Mouse (Mus musculus) lung, postnatal 0 days (tissue): Measurements from ENCODE around the gene Lgals3. TPM values are rescaled to one million over a fixed set of nuclear protein-coding genes. Genes with fewer than 3 reads are reported as not detected.
A peak's percentile ranks its signal among the peaks of the same experiment; 100 is the strongest.

Experiments
- ATAC-seq: fragments of 200-750 bp; cut with Nextera tagmentation; 2 replicates; pipeline ENCODE4 v1.8.0; 2017; ENCODE audit warnings: moderate library complexity
- DNase-seq: peaks from one replicate; pipeline ENCODE4 v3.0.0-alpha.2; 2016; ENCODE audit warnings: low spot score
- H3K27ac ChIP-seq: fragments of 300-500 bp; sonication (generic); 2 replicates; pipeline ENCODE4 v1.5.1; 2014; ENCODE audit warnings: antibody characterized with exemption, mild to moderate bottlenecking, low read length, mixed read lengths
- H3K27me3 ChIP-seq: fragments of 300-500 bp; sonication (generic); replicated peaks from 2 replicates; pipeline ENCODE4 v1.6.1; 2014; ENCODE audit warnings: low read length, mixed read lengths; ENCODE audit not compliant: insufficient read depth
- H3K36me3 ChIP-seq: fragments of 300-500 bp; sonication (generic); 2 replicates; pipeline ENCODE4 v1.6.1; 2014; ENCODE audit warnings: low read length, mixed read lengths; ENCODE audit not compliant: insufficient read depth
- H3K4me1 ChIP-seq: fragments of 300-500 bp; sonication (generic); 2 replicates; pipeline ENCODE4 v1.6.1; 2014; ENCODE audit warnings: antibody characterized with exemption, low read depth, low read length, mixed read lengths; ENCODE audit not compliant: insufficient read depth
- H3K4me2 ChIP-seq: fragments of 300-500 bp; sonication (generic); replicated peaks from 2 replicates; pipeline ENCODE4 v1.6.1; 2014; ENCODE audit warnings: low read depth, mild to moderate bottlenecking, low read length, moderate library complexity, mixed read lengths
- H3K4me3 ChIP-seq: fragments of 300-500 bp; sonication (generic); 2 replicates; pipeline ENCODE4 v1.5.1; 2014; ENCODE audit warnings: low read depth, low read length
- H3K9ac ChIP-seq: fragments of 300-500 bp; sonication (generic); replicated peaks from 2 replicates; pipeline ENCODE4 v1.6.1; 2014; ENCODE audit warnings: low read depth, mild to moderate bottlenecking
- H3K9me3 ChIP-seq: fragments of 300-500 bp; sonication (generic); 2 replicates; pipeline ENCODE4 v1.6.1; 2016; ENCODE audit warnings: low read length, mixed read lengths
- CTCF ChIP-seq: IDR thresholded peaks from 2 replicates; pipeline ENCODE4 v1.5.1; 2016; ENCODE audit warnings: antibody characterized with exemption, mild to moderate bottlenecking
- EP300 ChIP-seq: IDR thresholded peaks from 2 replicates; pipeline ENCODE4 v1.6.1; 2016; ENCODE audit warnings: antibody characterized with exemption, mild to moderate bottlenecking, control low read depth
- WGBS: fragments of 180-500 bp; shearing (Covaris S2); extraction: QIAGEN DNeasy Blood & Tissue Kit; methylation state at CpG from one replicate; pipeline ENCODE4 v1.1.7; 2014; 5-methylcytosine and 5-hydroxymethylcytosine counted together
- polyA plus RNA-seq: library from polyadenylated mRNA; unstranded; fragments of >200 nt; fragmentation: Nextera tagmentation; extraction: Ambion mirVana; gene quantifications from 2 replicates; pipeline ENCODE4 v1.2.1, GENCODE M21; 2015

The Lgals3 gene
- polyA plus RNA-seq, 1 experiment from 2014 or later = 359 TPM

GRCm38 (mm10) chr14:47417346-47417745, 49.8 kb downstream of the Lgals3 start:
- WGBS = 12% methylated on average over 3 of the region's 3 CpGs

GRCm38 (mm10) chr14:47417775-47418665, 50.5 kb downstream of the Lgals3 start, which contains the start of gene Dlgap5:
Gene Dlgap5 (minus strand): TSS chr14:47418407.
- WGBS = under 1% methylated on average over 36 of the region's 36 CpGs
- no peaks in the 10 kb centered on the region for H3K9me3 ChIP-seq
- 0 out of 2 replicates have a peak within 1 kb of the TSS, but pooled peaks have one; percentile 11 for H3K27ac ChIP-seq
- DNase-seq (peak; percentile 97), ATAC-seq (peak; percentile 99)
- H3K4me3 ChIP-seq = peak within 1 kb of the TSS; percentile 43
- no peaks in the 10 kb centered on the region for H3K27me3 ChIP-seq
- H3K36me3 ChIP-seq = no peaks in the 10 kb centered on the region
- H3K4me2 ChIP-seq = peak within 1 kb of the TSS; percentile 63
- no peak within 1 kb of the TSS for H3K9ac ChIP-seq
- TF ChIP-seq EP300 = no peak
- TF ChIP-seq CTCF = no peak
- H3K4me1 ChIP-seq = no peaks in the 10 kb centered on the region; the same call in 1 of the 2 replicates

More at GRCm38 (mm10) chr14:47417346-47417745, 49.8 kb downstream of the Lgals3 start:
- no peaks in the 10 kb centered on the region for H3K27me3 ChIP-seq
- H3K9ac ChIP-seq = no peak overlapping the region
- H3K27ac ChIP-seq = no peak overlapping the region
- peak; percentile 7 for DNase-seq
- H3K36me3 ChIP-seq = no peaks in the 10 kb centered on the region
- TF ChIP-seq EP300 (no peak), CTCF (no peak)
- ATAC-seq = no peak
- no peaks in the 10 kb centered on the region; the same call in 1 of the 2 replicates for H3K4me1 ChIP-seq
- no peak overlapping the region for H3K4me3 ChIP-seq
- no peaks in the 10 kb centered on the region for H3K9me3 ChIP-seq
- H3K4me2 ChIP-seq = no peak overlapping the region; the same call in 1 of the 2 replicates

GRCm38 (mm10) chr14:47418666-47418991, 51.1 kb downstream of the Lgals3 start:
- H3K4me2 ChIP-seq = peak overlapping the region; percentile 63
- H3K4me3 ChIP-seq = peak overlapping the region; percentile 43
- 0 out of 2 replicates have a peak overlapping the region, but pooled peaks have one; percentile 11 for H3K27ac ChIP-seq
- no peaks in the 10 kb centered on the region; the same call in 1 of the 2 replicates for H3K4me1 ChIP-seq
- no peak for TF ChIP-seq CTCF
- no peak for TF ChIP-seq EP300
- no peak overlapping the region for H3K9ac ChIP-seq
- DNase-seq (peak; percentile 62), ATAC-seq (peak; percentile 48)
- 27% methylated on average over 5 of the region's 5 CpGs for WGBS
- no peaks in the 10 kb centered on the region for H3K9me3 ChIP-seq
- no peaks in the 10 kb centered on the region for H3K27me3 ChIP-seq
- no peaks in the 10 kb centered on the region for H3K36me3 ChIP-seq

- no peak for ATAC-seq
- no peak overlapping the region for H3K27ac ChIP-seq
- 75% methylated on average over 9 of the region's 9 CpGs for WGBS
These were observed 51.6 kb downstream of the Lgals3 start for GRCm38 (mm10) chr14:47419034-47419625.

GRCm38 (mm10) chr14:47419723-47420276, 52.2 kb downstream of the Lgals3 start:
- Histone ChIP-seq H3K27me3 (no peaks in the 10 kb centered on the region), H3K4me1 (no peaks in the 10 kb centered on the region; the same call in 1 of the 2 replicates), H3K36me3 (no peaks in the 10 kb centered on the region), H3K27ac (no peak overlapping the region), H3K9me3 (no peaks in the 10 kb centered on the region), H3K9ac (no peak overlapping the region), H3K4me3 (no peak overlapping the region), H3K4me2 (no peak overlapping the region)
- ATAC-seq = no peak
- no peak for TF ChIP-seq EP300
- TF ChIP-seq CTCF = no peak
- DNase-seq = no peak
- 92% methylated on average over 24 of the region's 24 CpGs for WGBS

More at GRCm38 (mm10) chr14:47419034-47419625, 51.6 kb downstream of the Lgals3 start:
- no peak for TF ChIP-seq EP300
- no peak for TF ChIP-seq CTCF
- Histone ChIP-seq H3K36me3 (no peaks in the 10 kb centered on the region), H3K9me3 (no peaks in the 10 kb centered on the region), H3K4me3 (no peak overlapping the region), H3K9ac (no peak overlapping the region), H3K27me3 (no peaks in the 10 kb centered on the region), H3K4me1 (no peaks in the 10 kb centered on the region; the same call in 1 of the 2 replicates), H3K4me2 (no peak overlapping the region)
- DNase-seq = no peak

GRCm38 (mm10) chr14:47421606-47422005, 54.1 kb downstream of the Lgals3 start:
- Histone ChIP-seq H3K27me3 (no peaks in the 10 kb centered on the region), H3K4me3 (no peak overlapping the region), H3K9me3 (no peaks in the 10 kb centered on the region), H3K4me2 (no peak overlapping the region), H3K27ac (no peak overlapping the region), H3K4me1 (no peaks in the 10 kb centered on the region; the same call in 1 of the 2 replicates), H3K36me3 (no peaks in the 10 kb centered on the region), H3K9ac (no peak overlapping the region)
- DNase-seq (no peak), ATAC-seq (no peak)
- TF ChIP-seq CTCF (no peak), EP300 (no peak)
- WGBS = 28% methylated on average over 2 of the region's 2 CpGs
